Mouse (Mus musculus) C2C12 (cell line): ENCODE measurements around the gene Cdc73. TPM values are rescaled to one million over a fixed set of nuclear protein-coding genes. Genes with fewer than 3 reads are reported as not detected.

Source experiments
- H3K27me3 ChIP-seq: one replicate; pipeline ENCODE4 v1.6.1; 2011; ENCODE audit not compliant: control insufficient read depth, insufficient read depth, insufficient read length
- H3K36me3 ChIP-seq: one replicate; pipeline ENCODE4 v1.6.1; 2011; ENCODE audit not compliant: control insufficient read depth, insufficient read depth
- H3K4me3 ChIP-seq: one replicate; pipeline ENCODE4 v1.5.1; 2011; ENCODE audit warnings: mild to moderate bottlenecking, control low read depth; ENCODE audit not compliant: poor library complexity, insufficient read depth, severe bottlenecking
- H3K79me2 ChIP-seq: one replicate; pipeline ENCODE4 v1.6.1; 2011; ENCODE audit not compliant: control insufficient read depth, insufficient read depth
- H3K79me3 ChIP-seq: one replicate; pipeline ENCODE4 v1.6.1; 2011; ENCODE audit warnings: low read depth, control low read depth
- H3ac ChIP-seq: one replicate; pipeline ENCODE3; 2011; ENCODE audit warnings: low read depth; ENCODE audit not compliant: control insufficient read depth, insufficient read length
- CEBPB ChIP-seq: IDR thresholded peaks from one replicate; pipeline ENCODE4 v1.6.1; 2011; ENCODE audit warnings: low read depth, mild to moderate bottlenecking, control low read depth, moderate library complexity
- CTCF ChIP-seq: IDR thresholded peaks from one replicate; pipeline ENCODE4 v1.5.1; 2011; ENCODE audit not compliant: control insufficient read depth, insufficient read depth, insufficient read length
- FOSL1 ChIP-seq: IDR thresholded peaks from one replicate; pipeline ENCODE4 v1.8.0; 2011; ENCODE audit warnings: mild to moderate bottlenecking, low read length; ENCODE audit not compliant: poor library complexity, insufficient read depth, severe bottlenecking
- MAX ChIP-seq: IDR thresholded peaks from one replicate; pipeline ENCODE4 v1.6.1; 2011; ENCODE audit warnings: mild to moderate bottlenecking, control low read depth
- MYOD1 ChIP-seq: IDR thresholded peaks from one replicate; pipeline ENCODE4 v1.6.1; 2011; ENCODE audit warnings: low read depth; ENCODE audit not compliant: control insufficient read depth, insufficient read length
- MYOG ChIP-seq: IDR thresholded peaks from one replicate; pipeline ENCODE4 v1.6.1; 2011; ENCODE audit not compliant: control insufficient read depth, insufficient read length; ENCODE audit errors: extremely low read depth
- USF1 ChIP-seq: IDR thresholded peaks from one replicate; pipeline ENCODE4 v1.6.1; 2011; ENCODE audit warnings: low read depth, mild to moderate bottlenecking, control low read depth, moderate library complexity
- long read RNA-seq, 2 experiments: library from polyadenylated mRNA; unstranded; transcript quantifications; one replicate each; pipeline ENCODE4 v2.0.0; 2019 to 2020
- polyA plus RNA-seq: library from polyadenylated mRNA; unstranded; fragments of >200 nt; fragmentation: generic; extraction: Trizol; gene quantifications from one replicate; pipeline ENCODE4 v1.2.1, GENCODE M21; 2012; ENCODE audit warnings: missing spikeins

The Cdc73 gene
- polyA plus RNA-seq: 17.4 TPM
- long read RNA-seq, experiment 1, full-length matches to known transcripts: 1 of 7 reads
- long read RNA-seq, experiment 1, partial matches to known transcripts: 0 of 7 reads
- long read RNA-seq, experiment 1, other reads (novel, unspliced or antisense): 6 of 7 reads
- long read RNA-seq, experiment 2, full-length matches to known transcripts: 7 of 8 reads
- long read RNA-seq, experiment 2, partial matches to known transcripts: 1 of 8 reads
- long read RNA-seq, experiment 2, other reads (novel, unspliced or antisense): 0 of 8 reads

- Histone ChIP-seq H3K36me3 (peaks cover 9% of the 10 kb centered on the region), H3K79me2 (peaks cover 47% of the 10 kb centered on the region), H3K79me3 (peaks cover 41% of the 10 kb centered on the region), H3ac (peak within 1 kb of the TSS; percentile 90), H3K27me3 (no peaks in the 10 kb centered on the region), H3K4me3 (peak within 1 kb of the TSS; percentile 85)
- no peak for TF ChIP-seq FOSL1
- no peak for TF ChIP-seq MYOG
- TF ChIP-seq CTCF: peak; percentile 97
- TF ChIP-seq CEBPB: no peak
- peak; percentile 92 for TF ChIP-seq MAX
- no peak for TF ChIP-seq USF1
- TF ChIP-seq MYOD1: no peak
Observed at GRCm38 (mm10) chr1:143702741-143703262, at the start of gene Cdc73. Gene Cdc73, minus strand, starts transcription at chr1:143702893.

GRCm38 (mm10) chr1:143745871-143746270 lies 43.2 kb upstream of the Cdc73 start:
- no peak overlapping the region for H3ac ChIP-seq
- no peak overlapping the region for H3K4me3 ChIP-seq
- peaks cover 21% of the 10 kb centered on the region for H3K36me3 ChIP-seq
- no peak for TF ChIP-seq FOSL1
- no peak for TF ChIP-seq CTCF
- no peak for TF ChIP-seq MAX
- no peak for TF ChIP-seq USF1
- no peaks in the 10 kb centered on the region for H3K27me3 ChIP-seq
- H3K79me2 ChIP-seq: peaks cover 2% of the 10 kb centered on the region
- H3K79me3 ChIP-seq: peaks cover 4% of the 10 kb centered on the region

- Histone ChIP-seq H3K79me3 (peaks cover 6% of the 10 kb centered on the region), H3ac (no peak overlapping the region), H3K36me3 (peaks cover 21% of the 10 kb centered on the region), H3K79me2 (peaks cover 7% of the 10 kb centered on the region), H3K27me3 (no peaks in the 10 kb centered on the region), H3K4me3 (no peak overlapping the region)
- no peak for TF ChIP-seq MYOD1
- no peak for TF ChIP-seq MAX
- TF ChIP-seq CEBPB: no peak
- TF ChIP-seq MYOG: no peak
- no peak for TF ChIP-seq CTCF
- TF ChIP-seq FOSL1: no peak
- no peak for TF ChIP-seq USF1
Observed at GRCm38 (mm10) chr1:143742186-143742585, 39.5 kb upstream of the Cdc73 start.

GRCm38 (mm10) chr1:143741331-143741730 lies 38.6 kb upstream of the Cdc73 start:
- Histone ChIP-seq H3ac (no peak overlapping the region), H3K4me3 (no peak overlapping the region), H3K79me3 (peaks cover 6% of the 10 kb centered on the region), H3K27me3 (no peaks in the 10 kb centered on the region), H3K79me2 (peaks cover 7% of the 10 kb centered on the region), H3K36me3 (peaks cover 19% of the 10 kb centered on the region)
- no peak for TF ChIP-seq MAX
- no peak for TF ChIP-seq MYOD1
- TF ChIP-seq FOSL1: no peak
- TF ChIP-seq USF1: no peak
- TF ChIP-seq CTCF: no peak
- no peak for TF ChIP-seq MYOG
- TF ChIP-seq CEBPB: no peak

- Histone ChIP-seq H3ac (no peak overlapping the region), H3K4me3 (peak overlapping the region; percentile 54), H3K79me3 (peaks cover 6% of the 10 kb centered on the region), H3K36me3 (peaks cover 16% of the 10 kb centered on the region), H3K27me3 (no peaks in the 10 kb centered on the region), H3K79me2 (peaks cover 7% of the 10 kb centered on the region)
- TF ChIP-seq MYOD1 (no peak), FOSL1 (no peak), CEBPB (no peak), MYOG (no peak), USF1 (no peak), CTCF (no peak), MAX (no peak)
Observed at GRCm38 (mm10) chr1:143740581-143740980, 37.9 kb upstream of the Cdc73 start.
